Mouse (Mus musculus) retina, postnatal 1 day (tissue): Measurements from ENCODE around the gene Arhgef40.

Experiments
- DNase-seq: peaks from one replicate; pipeline ENCODE4 v3.0.0-alpha.2; 2012

Arhgef40 gene

DNA sequence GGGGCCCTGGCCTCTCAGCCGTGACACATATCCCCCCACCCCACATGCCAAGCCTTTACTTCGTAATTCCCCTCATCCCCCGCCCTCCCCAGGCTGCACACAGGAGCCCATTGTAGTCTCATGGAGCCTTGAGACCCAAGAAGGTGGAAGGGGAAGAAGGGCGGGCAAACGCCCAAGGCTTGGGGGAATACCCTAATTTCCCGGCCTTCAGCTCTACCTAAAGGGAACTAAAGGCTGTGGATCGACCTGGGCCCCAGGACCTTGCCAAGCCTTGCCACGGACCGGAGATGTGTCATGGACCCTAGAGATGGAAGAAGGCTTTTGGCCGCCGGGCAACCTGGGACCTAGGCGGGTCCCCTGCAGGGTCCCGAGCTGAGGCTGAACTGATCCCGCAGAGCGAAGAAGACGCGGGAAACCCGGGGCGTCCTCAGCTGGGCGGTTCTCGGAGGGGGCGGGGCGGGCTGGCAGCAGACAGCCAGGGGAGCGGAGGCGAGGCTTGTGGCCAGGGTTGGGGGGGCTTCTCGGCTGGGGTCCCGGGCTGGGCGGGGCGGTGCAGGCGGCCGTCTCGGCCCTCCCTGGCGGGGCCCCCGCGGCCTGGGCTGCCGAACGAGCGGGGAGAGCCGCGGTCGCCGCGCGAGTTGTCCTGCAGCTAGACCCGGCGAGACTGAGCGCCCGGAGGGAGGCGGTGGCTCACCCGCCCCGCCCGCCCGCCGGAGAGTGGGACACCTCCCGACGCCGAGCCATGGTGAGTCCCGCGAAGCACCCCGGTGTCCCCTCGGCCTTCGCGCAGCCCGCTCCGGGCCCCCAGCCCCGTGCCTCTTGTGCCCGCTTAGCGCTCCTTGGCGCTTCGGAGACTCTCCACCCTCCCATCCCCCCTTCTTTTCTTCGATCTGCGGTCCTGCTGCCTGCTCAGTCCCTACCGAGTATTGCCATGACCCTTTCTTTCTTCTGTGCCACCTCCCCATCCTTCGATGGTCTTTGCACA lies at the start of gene Arhgef40:
Gene Arhgef40 (plus strand): TSS at position 473 of the 985 bp plus-strand sequence.
- DNase-seq: peak; percentile 91

DNA sequence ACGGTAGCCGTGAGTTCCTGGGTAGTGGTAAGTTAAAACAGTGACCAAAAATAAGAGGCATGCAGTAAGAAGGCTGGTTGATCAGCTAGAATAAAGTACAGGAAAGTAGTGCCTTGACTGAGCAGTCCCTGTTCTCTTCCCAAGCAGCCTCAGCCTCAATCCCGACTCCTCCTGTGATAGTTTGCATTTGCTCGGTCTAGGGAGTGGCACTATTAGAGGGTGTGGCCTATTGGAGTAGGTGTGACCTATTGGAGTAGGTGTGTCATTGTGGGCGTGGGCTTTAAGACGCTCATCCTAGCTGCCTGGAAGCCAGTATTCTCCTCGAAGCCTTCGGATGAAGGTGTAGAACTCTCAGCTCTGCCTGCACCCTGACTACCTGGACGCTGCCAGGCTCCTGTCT lies 45.5 kb upstream of the Arhgef40 start:
- DNase-seq: no peak

DNA sequence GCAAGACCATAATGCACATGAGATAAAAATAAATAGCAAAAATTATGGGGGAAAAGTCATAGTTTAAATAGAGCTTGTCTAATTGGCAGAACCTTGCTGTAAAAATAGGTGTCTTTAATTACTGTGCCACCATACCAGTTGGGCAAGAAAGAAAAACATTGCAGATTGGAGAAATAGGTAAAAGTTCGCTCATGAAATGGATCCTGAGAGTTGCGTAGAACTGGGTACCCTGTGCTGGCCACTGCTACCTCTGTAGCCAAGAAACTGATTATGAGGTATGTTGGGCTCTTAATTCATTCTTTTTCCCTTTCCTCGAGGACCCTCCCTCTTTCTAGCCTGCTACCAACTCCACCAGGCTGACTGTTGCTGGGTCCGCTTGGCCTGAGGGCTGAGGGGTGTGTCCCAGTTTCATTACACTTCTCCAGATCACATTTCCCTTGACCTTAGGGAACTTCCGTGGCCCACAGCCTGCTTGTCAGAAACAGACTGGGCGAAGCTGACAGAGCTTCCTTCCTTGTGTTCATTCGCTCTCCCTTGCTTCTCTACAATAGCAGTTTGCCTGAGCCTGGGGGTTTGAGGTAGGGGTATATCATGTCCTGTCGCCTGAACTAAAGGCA lies 43.5 kb upstream of the Arhgef40 start:
- DNase-seq: peak; percentile 9

DNA sequence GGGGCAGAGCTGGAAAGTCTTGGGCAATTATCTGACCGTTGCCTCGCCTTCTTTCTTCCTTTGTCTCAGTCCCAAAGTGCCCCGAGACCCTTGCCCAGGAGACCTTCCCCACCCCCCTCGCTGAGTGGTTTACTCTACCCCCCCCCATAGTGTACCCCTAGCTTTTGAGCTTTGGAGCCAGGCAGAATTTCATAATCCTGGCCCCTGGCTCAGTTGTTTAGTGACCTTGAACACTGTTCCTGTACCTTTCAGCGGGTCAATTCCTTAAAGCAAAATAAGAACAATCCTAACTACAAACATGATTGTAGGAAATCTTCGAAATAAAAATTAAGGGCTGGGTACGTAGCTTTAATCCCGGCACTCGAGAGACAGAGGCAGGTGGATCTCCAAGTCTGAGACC lies 42.9 kb upstream of the Arhgef40 start:
- no peak for DNase-seq

DNA sequence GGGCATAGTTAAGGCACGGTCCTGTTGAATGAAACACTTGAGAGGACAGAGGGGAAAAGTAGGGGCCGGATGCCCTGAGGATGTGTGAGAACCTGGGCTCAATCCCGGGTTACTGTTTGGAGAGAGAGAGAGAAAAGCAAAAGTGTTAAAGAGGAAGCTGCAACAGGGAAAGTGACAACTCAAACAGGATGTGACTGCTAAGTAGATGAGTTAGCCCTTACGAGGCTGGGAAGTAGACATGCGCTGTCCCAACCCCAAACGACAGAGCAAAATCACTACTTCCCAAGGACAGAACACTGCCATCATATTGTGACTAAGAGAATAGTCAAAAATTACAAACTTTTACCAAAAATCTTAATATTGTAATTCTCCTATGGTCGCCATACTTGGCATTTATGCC lies 42.3 kb upstream of the Arhgef40 start:
- DNase-seq: no peak

DNA sequence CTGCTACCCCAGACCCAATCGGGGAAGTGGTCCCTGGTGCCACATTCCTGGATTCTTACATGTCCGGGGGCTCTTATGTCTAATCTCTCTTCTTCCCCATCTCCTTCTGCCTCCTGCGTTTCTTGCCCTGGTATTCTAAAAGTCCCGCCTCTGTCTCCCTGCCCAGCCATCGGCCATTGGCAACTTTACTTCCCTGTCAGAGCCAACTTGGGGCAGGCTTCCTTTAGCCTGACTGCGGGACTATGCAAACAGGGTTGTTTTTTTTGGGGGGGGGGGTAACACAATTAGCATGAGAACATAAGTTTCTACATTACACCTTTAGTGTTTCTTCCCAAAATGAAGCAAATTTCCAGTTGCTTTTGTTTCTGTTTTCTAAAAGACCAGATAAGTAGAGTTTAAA lies 41.2 kb upstream of the Arhgef40 start:
- no peak for DNase-seq

DNA sequence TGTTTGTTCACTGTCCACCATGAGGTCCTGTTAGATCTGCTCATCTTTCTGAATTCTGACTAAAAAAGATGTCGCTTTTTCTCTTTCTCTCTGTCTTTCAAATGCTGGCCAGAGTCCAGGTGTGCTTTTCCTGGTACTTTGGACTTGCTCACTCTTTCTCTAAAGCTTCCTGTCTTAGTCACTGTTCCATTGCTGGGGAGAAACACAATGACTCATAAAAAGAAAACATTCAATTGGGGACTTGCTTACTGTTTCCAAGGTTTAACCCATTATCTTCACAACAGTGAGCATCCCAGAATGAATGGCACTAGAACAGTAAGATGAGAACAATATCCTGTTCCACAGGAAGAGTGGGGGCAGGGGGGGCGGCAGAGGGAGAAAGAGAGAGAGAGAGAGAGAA lies 24.2 kb upstream of the Arhgef40 start:
- DNase-seq: no peak

DNA sequence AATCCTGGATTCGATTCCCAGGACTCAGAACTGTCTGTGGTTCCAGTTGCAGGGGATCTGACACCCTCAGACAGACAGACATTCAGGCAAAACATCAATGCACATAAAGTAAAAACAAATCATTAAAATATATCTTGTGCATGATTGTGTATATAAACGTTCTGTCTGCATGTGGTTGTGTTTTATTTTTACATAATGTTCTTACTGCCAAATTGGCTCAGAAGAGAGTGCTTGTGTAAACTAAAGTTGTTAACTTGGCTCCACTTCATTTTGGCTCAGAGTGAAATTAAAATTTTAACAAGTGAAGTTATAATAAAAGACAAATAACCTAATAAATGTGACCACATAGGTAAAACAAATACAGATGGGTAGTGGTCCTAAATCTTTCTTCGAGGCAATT lies 17.1 kb upstream of the Arhgef40 start:
- no peak for DNase-seq

DNA sequence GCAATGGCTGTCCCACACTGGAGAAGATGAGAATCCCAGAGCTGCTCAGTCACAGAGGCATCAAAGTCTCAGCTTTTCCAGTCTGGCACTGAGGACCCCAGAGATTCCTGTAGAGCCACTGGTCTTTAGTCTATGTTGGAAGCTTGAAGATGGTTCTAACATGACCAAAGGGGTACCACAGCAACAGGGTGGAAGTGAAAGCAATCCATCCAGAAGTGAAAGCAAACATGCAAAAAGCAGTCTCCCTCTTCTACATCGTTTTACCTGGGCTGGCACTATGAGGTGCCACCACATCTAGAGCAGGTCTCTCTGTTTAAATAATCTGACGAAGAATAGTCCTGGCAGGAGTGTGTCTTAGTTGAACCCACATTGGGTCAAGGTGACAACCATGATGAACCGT lies 5.3 kb upstream of the Arhgef40 start:
- no peak for DNase-seq

DNA sequence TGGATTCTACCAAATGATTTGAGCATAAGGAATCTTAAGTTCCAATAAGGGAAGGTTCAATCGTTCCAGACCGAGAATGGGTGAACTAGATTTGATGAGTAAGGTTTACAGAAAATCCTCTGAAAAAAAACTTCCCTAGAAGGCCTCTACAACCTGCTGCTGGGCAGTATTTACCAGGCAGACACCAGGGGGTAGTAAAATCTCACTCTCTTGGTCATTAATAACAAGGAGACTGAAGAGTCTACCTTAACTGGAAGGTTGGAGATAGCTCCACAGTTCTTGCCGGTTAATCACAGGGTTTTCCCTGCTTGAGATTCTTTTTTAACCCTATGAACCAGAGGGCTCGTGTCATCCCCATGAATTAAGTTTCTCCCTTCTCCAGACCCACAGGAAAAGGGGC lies 1.3 kb upstream of the Arhgef40 start:
- no peak for DNase-seq

DNA sequence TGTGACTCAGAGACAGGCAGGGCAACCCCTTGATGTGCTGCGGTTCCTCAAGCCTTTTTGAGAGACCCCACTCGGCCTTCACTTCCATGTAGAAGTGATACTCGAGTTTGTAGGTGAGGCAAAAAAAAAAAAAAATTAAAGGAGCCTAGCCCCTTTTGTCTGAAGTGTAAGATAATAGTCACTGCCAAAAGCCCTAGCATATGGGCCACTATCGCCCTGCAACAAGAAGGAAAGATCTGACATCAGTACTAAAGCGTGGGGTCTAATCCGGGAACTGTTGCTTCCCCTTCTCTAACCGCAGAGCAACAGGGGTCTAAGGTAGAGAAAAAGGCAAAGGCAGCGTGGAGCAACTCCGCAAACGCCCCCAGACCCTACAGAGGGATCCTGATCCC lies 668 bp upstream of the Arhgef40 start:
- DNase-seq: no peak

DNA sequence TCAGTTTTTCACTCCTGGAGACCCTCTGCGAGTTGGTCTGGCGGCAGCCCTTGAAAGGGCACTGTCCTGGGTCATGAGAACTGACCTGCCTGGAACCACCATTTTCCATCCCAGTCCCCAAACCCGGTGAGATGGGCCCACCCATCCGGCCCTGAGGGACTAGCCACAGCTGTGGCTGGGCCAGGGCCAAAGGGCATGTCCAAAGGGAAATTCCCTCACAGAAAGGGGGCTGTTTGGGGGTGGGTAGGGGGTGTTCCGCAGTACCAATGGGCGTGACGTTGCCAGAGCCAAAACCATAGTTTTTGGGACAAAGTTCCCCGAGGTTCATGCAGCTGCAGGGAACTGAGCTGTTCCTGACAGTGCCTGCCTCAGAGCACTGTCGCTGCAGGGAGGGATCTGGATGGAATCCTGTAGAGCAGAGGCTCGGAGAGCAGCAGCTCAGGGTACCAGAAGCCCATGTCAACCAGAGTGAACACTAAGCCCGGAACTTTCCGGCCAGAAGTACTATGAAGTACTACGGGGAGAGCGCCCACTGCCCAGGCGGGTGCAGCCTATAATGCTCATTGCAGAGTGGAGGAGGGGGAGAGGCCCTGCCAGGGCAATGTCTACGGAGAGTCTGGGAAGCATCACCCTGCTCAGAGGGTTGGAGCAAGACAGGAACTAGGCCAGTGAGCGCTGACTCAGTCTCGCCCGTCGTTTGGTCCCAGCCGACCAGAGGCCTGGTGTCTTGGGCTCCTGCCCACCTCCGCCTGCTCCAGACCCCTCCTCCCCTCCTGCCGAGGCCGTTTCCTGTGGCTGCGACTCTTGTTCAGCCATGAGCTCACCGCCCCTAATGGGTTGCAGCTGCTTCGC lies 1.0 kb downstream of the Arhgef40 start:
- peak; percentile 87 for DNase-seq

DNA sequence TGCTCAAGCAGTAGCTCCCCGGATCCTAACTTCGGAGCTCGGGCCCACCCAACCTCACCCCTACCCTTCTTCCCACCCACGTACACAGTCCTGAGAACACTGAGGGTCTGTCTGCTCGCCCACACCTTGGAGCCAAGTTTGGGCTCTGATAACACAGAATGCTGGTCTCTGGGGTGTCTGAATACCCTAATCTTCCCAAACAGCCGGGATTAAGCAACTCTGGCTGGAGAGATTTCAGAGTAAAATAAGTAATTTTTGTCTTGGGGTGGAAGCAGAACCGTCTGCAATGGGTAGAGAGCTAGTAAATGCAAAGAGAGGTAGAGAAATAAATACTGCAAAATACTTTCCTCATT lies 1.6 kb downstream of the Arhgef40 start:
- no peak for DNase-seq

DNA sequence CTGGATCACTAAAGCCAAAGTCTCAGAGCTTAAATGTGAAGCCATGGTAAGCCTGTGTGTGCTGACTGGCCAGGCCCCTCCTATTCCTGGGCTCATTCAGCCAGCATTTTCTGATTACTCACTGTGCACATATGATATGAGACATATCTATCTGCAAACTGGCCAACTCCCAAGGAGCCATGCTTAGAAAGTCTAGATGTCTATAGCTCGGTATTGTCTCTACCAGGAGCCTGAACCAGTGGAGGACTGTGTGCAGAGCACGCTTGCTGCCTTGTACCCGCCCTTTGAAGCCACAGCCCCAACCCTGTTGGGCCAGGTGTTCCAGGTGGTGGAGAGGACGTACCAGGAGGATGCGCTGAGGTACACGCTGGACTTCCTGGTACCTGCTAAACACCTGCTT lies 2.7 kb downstream of the Arhgef40 start:
- no peak for DNase-seq

DNA sequence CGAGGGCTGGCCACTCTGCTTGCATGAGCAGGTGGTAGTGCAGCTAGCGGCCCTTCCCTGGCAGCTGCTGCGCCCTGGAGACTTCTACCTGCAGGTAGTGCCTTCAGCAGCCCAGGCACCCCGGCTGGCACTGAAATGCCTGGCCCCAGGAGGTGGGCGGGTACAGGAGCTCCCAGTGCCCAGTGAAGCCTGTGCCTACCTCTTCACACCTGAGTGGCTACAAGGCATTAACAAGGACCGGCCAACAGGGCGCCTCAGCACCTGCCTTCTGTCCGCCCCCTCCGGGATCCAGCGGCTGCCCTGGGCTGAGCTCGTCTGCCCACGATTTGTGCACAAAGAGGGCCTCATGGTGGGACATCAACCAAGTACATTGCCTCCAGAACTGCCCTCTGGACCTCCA lies 4.2 kb downstream of the Arhgef40 start:
- no peak for DNase-seq

DNA sequence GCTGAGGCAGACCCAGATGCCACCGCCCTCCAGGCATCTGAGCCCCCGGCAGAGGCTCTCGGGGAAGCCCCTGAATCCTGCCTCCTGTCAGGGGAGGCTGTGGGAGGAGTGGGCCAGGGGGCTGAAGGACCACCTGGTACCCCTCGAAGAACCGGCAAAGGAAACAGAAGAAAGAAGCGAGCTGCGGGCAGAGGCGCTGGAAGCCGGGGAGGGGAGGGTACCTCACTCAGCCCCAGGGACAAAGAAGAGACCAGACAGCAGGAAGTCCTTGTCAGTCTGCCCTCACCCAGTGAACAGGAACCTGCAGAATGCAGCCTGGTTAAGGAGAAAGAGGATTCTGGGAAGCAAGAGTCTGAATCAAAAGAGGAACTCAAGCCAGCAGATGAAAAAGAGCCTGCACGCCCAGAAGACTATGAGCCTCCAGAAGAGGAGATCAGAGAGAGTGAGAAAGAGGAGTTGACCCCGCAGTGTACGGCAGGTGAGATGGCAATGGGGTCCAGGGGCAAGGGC lies 5.0 kb downstream of the Arhgef40 start:
- no peak for DNase-seq

DNA sequence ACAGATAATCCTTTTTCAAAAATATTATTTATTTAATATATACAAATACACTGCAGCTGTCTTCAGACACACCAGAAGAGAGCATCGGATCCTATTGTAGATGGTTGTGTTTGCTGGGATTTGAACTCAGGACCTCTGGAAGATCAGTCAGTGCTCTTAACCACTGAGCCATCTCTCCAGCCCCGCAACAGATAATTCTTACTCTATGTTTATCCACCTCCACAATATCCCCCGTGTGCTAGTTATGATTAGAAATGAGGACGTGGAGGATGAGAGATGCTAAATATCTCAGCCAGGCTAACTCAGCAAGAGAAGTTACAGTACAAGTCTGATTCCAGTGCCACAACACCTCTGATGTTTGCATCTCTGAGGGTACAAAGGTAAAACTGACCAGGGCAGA lies 9.9 kb downstream of the Arhgef40 start:
- DNase-seq: no peak

DNA sequence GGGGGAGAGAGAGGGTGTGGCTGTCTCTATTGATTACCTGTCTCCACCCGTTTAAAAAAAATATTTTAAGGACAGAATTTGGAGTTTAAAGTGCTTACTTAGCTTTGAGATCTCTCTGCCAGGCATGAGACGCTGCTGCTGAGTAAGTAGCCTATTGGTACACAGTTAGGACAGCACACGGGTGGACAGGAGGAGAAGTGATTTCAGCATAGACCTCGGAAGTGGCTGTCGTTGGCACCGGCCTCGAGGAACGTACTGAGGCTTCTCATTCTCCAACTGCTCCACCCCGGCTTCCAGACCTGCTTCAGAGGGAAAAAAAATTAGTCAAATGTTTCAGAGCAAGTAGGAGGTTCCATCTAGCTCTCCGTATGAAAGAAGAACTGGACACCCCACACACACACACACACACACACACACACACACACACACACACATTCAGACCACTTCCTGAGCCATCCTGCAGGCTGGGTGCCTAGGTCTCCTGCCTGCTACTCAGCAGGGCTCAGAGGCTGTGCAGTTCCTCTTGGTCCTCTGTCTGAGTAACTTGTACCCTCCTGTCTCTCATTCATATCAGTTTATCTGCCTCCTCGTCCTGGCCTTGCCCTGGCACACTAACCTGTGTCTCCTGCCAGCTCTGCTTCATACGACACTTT lies 10.8 kb downstream of the Arhgef40 start:
- DNase-seq: no peak

DNA sequence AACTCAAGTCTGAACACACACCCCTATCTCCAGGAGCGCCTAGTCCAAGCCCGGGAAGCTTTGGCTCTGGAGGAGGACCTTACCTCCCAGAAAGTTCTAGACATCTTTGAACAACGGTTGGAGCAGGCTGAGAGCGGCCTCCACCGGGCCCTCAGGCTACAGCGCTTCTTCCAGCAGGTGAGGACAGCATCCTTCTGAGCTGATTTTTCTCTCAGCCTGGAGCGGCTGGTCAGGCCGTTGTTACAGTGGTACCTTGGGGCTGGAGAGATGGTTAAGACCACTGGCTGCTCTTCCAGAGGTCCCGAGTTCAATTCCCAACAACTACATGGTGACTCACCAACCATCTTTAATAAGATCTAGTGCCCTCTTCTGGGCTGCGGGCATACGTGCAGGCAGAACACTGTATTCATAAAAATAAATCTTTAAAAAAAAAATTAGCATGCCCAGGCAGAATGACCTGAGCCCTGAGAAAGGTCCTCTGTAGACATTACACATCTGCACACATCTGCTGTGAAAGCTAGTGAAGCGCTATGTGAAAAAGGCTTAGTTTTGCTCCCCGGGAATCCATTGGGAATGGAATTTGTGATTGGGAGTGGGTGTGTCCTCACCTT lies 11.8 kb downstream of the Arhgef40 start:
- no peak for DNase-seq

DNA sequence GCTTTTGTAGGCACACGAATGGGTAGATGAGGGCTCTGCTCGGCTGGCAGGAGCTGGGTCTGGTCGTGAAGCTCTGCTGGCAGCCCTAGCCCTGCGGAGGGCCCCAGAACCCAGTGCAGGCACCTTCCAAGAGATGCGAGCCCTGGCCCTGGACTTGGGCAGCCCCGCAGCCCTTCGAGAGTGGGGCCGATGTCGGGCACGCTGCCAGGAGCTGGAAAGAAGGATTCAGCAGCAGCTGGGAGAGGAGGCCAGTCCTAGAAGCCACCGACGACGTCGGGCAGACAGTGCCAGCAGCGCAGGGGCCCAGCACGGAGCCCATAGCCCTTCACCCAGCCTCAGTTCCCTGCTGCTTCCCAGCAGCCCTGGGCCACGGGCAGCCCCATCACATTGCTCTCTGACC lies 12.3 kb downstream of the Arhgef40 start:
- no peak for DNase-seq

DNA sequence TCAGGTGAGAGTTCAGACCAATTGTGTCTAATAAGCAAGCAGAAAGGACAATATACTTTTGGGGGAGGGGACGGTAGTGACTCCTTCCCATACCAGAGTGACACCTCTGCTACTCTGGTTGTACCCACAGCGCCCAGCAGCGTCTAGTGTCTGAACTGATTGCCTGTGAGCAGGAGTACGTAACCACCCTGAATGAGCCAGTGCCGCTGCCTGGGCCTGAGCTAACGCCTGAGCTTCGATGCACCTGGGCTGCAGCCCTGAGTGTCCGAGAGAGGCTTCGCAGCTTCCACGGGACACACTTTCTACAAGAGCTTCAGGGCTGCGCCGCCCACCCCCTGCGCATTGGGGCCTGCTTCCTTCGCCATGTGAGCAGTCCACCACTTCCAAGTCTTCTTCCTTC lies 13.0 kb downstream of the Arhgef40 start:
- DNase-seq: no peak

DNA sequence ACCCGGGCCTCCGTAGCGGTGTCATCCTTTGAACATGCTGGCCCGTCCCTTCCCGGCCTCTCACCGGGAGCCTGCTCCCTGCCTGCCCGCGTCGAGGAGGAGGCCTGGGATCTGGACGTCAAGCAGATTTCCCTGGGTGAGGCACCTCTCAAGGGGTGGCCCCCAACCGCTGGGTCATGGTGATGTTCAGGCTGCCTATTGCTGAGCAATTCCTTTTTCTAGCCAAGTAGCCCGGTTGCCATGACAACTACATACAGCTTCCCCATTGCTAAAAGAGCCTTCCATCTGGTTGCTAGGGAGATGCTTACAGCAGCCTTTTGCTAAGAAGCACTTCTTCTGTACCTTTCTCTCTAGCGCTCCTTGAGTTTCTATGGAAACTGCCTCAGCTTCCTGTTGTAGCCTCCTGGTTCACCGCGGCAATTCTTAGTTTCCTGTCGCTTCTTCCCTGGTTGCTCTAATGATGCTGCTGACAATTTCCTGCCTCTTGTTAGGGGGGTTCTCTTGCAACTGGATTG lies 19.5 kb downstream of the Arhgef40 start:
- peak; percentile 82 for DNase-seq
